Mouse (Mus musculus) lung, embryonic 15.5 days (tissue): ENCODE results near the gene Fmnl1. TPM values are rescaled to one million over a fixed set of nuclear protein-coding genes. Genes with fewer than 3 reads are reported as not detected.

ENCODE experiments used
- polyA plus RNA-seq: library from polyadenylated mRNA; unstranded; fragments of >200 nt; fragmentation: Nextera tagmentation; extraction: Ambion mirVana; gene quantifications from 2 replicates; pipeline ENCODE4 v1.2.1, GENCODE M21; 2015

Gene Fmnl1
- polyA plus RNA-seq, 1 experiment from 2014 or later: 3.7 TPM

Other genes with a start within 250 kb of the Fmnl1 start
- gene Kif18b, start 246.0 kb upstream of the Fmnl1 start, polyA plus RNA-seq: 13.8 and 15.2 TPM in 2 replicates
- 1.4 and 1.8 TPM in 2 replicates for gene C1ql1, start 224.4 kb upstream of the Fmnl1 start, polyA plus RNA-seq
- 56.8 and 59.9 TPM in 2 replicates for gene Nmt1, start 142.9 kb upstream of the Fmnl1 start, polyA plus RNA-seq
- gene Dcakd, start 142.8 kb upstream of the Fmnl1 start, polyA plus RNA-seq: 147 and 150 TPM in 2 replicates
- 2.5 and 3.6 TPM in 2 replicates for gene Plcd3, start 69.4 kb upstream of the Fmnl1 start, polyA plus RNA-seq
- 15.7 and 18.3 TPM in 2 replicates for gene Acbd4, start 69.4 kb upstream of the Fmnl1 start, polyA plus RNA-seq
- 4.4 and 4.5 TPM in 2 replicates for gene Hexim1, start 54.9 kb upstream of the Fmnl1 start, polyA plus RNA-seq
- 8.3 and 9.6 TPM in 2 replicates for gene Hexim2, start 38.7 kb upstream of the Fmnl1 start, polyA plus RNA-seq
- 0.87 and 1.1 TPM in 2 replicates for gene 1700023F06Rik, start 37.5 kb downstream of the Fmnl1 start, polyA plus RNA-seq
- not detected in 2 replicates for gene Spata32, start 47.3 kb downstream of the Fmnl1 start, polyA plus RNA-seq
- 2.8 and 3.5 TPM in 2 replicates for gene Map3k14, start 96.4 kb downstream of the Fmnl1 start, polyA plus RNA-seq
- 17.0 and 17.3 TPM in 2 replicates for gene Arhgap27, start 192.6 kb downstream of the Fmnl1 start, polyA plus RNA-seq
- 8.3 TPM in 2 replicates for gene Plekhm1, start 241.6 kb downstream of the Fmnl1 start, polyA plus RNA-seq